Mouse (Mus musculus) induced T-regulatory cell, adult 2 months (primary cell): ENCODE measurements around the gene Tmem59l.

ENCODE experiments used
- DNase-seq: peaks from one replicate; pipeline ENCODE4 v3.0.0-alpha.2; 2012; ENCODE audit warnings: low read depth

Gene Tmem59l

GRCm38 (mm10) chr8:70507027-70507393 is 19.9 kb upstream of the Tmem59l start:
- no peak for DNase-seq

GRCm38 (mm10) chr8:70506328-70507026 is 19.3 kb upstream of the Tmem59l start, which contains the start of gene Rex1bd:
TSS of gene Rex1bd (minus strand) at chr8:70506752.
- DNase-seq: peak; percentile 96

- DNase-seq: no peak
Observed at GRCm38 (mm10) chr8:70505698-70506327, 18.7 kb upstream of the Tmem59l start.

GRCm38 (mm10) chr8:70504851-70505250 is 17.7 kb upstream of the Tmem59l start:
- peak; percentile 92 for DNase-seq

GRCm38 (mm10) chr8:70504291-70504716 is 17.1 kb upstream of the Tmem59l start:
- DNase-seq: no peak

GRCm38 (mm10) chr8:70503062-70503750 is 16.0 kb upstream of the Tmem59l start:
- DNase-seq: peak; percentile 79

- no peak for DNase-seq
Observed at GRCm38 (mm10) chr8:70502540-70502939, 15.4 kb upstream of the Tmem59l start.

- DNase-seq: peak; percentile 31
Observed at GRCm38 (mm10) chr8:70501820-70502529, 14.8 kb upstream of the Tmem59l start.

- peak; percentile 79 for DNase-seq
Observed at GRCm38 (mm10) chr8:70500386-70501301, 13.5 kb upstream of the Tmem59l start.

- no peak for DNase-seq
Observed at GRCm38 (mm10) chr8:70495771-70496062, 8.6 kb upstream of the Tmem59l start.

GRCm38 (mm10) chr8:70495001-70495770 is 8.0 kb upstream of the Tmem59l start:
- DNase-seq: no peak

- DNase-seq: peak; percentile 50
Observed at GRCm38 (mm10) chr8:70494416-70494945, 7.3 kb upstream of the Tmem59l start.

- DNase-seq: peak; percentile 26
Observed at GRCm38 (mm10) chr8:70493692-70494415, 6.7 kb upstream of the Tmem59l start.

- peak; percentile 19 for DNase-seq
Observed at GRCm38 (mm10) chr8:70492664-70493640, 5.8 kb upstream of the Tmem59l start, which contains the start of gene Crlf1. TSS of gene Crlf1 (plus strand) at chr8:70493158.

- DNase-seq: peak; percentile 29
Observed at GRCm38 (mm10) chr8:70490880-70491495, 3.8 kb upstream of the Tmem59l start.

GRCm38 (mm10) chr8:70490061-70490879 is 3.1 kb upstream of the Tmem59l start:
- peak; percentile 19 for DNase-seq

- no peak for DNase-seq
Observed at GRCm38 (mm10) chr8:70489576-70489975, 2.4 kb upstream of the Tmem59l start.
